Mouse (Mus musculus) forebrain, embryonic 14.5 days (tissue): ENCODE data around the gene Sh2b3. TPM values are rescaled to one million over a fixed set of nuclear protein-coding genes. Genes with fewer than 3 reads are reported as not detected.

ENCODE experiments used
- ATAC-seq: fragments of 200-750 bp; cut with Nextera tagmentation; 2 replicates; pipeline ENCODE4 v1.8.0; 2017; ENCODE audit warnings: mild to moderate bottlenecking, moderate library complexity
- DNase-seq: peaks from one replicate; pipeline ENCODE4 v3.0.0-alpha.2; 2015; ENCODE audit warnings: low spot score
- H3K27ac ChIP-seq: fragments of 300-500 bp; sonication (generic); 2 replicates; pipeline ENCODE4 v1.5.1; 2014; ENCODE audit warnings: low read depth, mild to moderate bottlenecking, control low read depth, low read length, moderate library complexity
- H3K27me3 ChIP-seq: fragments of 300-500 bp; sonication (generic); replicated peaks from 2 replicates; pipeline ENCODE4 v1.6.1; 2014; ENCODE audit warnings: low read length, control low read depth, mixed read lengths; ENCODE audit not compliant: control insufficient read depth, insufficient read depth
- H3K36me3 ChIP-seq: fragments of 300-500 bp; sonication (generic); 2 replicates; pipeline ENCODE4 v1.6.1; 2014; ENCODE audit warnings: low read length, control low read depth; ENCODE audit not compliant: control insufficient read depth, insufficient read depth
- H3K4me1 ChIP-seq: fragments of 300-500 bp; sonication (generic); 2 replicates; pipeline ENCODE4 v1.6.1; 2014; ENCODE audit warnings: antibody characterized with exemption, low read length, control low read depth; ENCODE audit not compliant: control insufficient read depth, insufficient read depth
- H3K4me2 ChIP-seq: fragments of 300-500 bp; sonication (generic); 2 replicates; pipeline ENCODE4 v1.6.1; 2014; ENCODE audit warnings: mild to moderate bottlenecking, control low read depth, low read length
- H3K4me3 ChIP-seq: fragments of 300-500 bp; sonication (generic); 2 replicates; pipeline ENCODE4 v1.5.1; 2014; ENCODE audit warnings: low read depth, low read length, control low read depth
- H3K9ac ChIP-seq: fragments of 300-500 bp; sonication (generic); 2 replicates; pipeline ENCODE4 v1.6.1; 2014; ENCODE audit warnings: mild to moderate bottlenecking, low read length, control low read depth, moderate library complexity
- H3K9me3 ChIP-seq: fragments of 300-500 bp; sonication (generic); replicated peaks from 2 replicates; pipeline ENCODE4 v1.6.1; 2016; ENCODE audit warnings: low read length, control low read depth, mixed read lengths; ENCODE audit not compliant: control insufficient read depth
- WGBS: fragments of 180-500 bp; shearing (Covaris S2); extraction: QIAGEN DNeasy Blood & Tissue Kit; methylation state at CpG from one replicate; pipeline ENCODE4 v1.1.7; 2014; 5-methylcytosine and 5-hydroxymethylcytosine counted together
- polyA plus RNA-seq: library from polyadenylated mRNA; unstranded; fragments of >200 nt; fragmentation: Nextera tagmentation; extraction: Ambion mirVana; gene quantifications from 2 replicates; pipeline ENCODE4 v1.2.1, GENCODE M21; 2014

Gene Sh2b3
- polyA plus RNA-seq, 1 experiment from 2014 or later = 4.4 TPM

GRCm38 (mm10) chr5:121832376-121833155, 4.9 kb downstream of the Sh2b3 start:
- H3K36me3 ChIP-seq = no peaks in the 10 kb centered on the region
- H3K9me3 ChIP-seq = no peaks in the 10 kb centered on the region
- ATAC-seq = no peak
- H3K27me3 ChIP-seq = peaks cover 14% of the 10 kb centered on the region
- 87% methylated on average over 6 of the region's 6 CpGs for whole genome bisulfite sequencing
- H3K9ac ChIP-seq = no peak overlapping the region
- H3K4me2 ChIP-seq = no peak overlapping the region
- no peak overlapping the region for H3K4me3 ChIP-seq
- H3K27ac ChIP-seq = no peak overlapping the region
- H3K4me1 ChIP-seq = peaks cover 19% of the 10 kb centered on the region
- no peak for DNase-seq

GRCm38 (mm10) chr5:121831002-121831601, 6.3 kb downstream of the Sh2b3 start:
- DNase-seq = no peak
- no peak overlapping the region for H3K4me2 ChIP-seq
- no peaks in the 10 kb centered on the region for H3K9me3 ChIP-seq
- ATAC-seq = no peak
- peaks cover 12% of the 10 kb centered on the region for H3K4me1 ChIP-seq
- no peak overlapping the region for H3K9ac ChIP-seq
- H3K27ac ChIP-seq = no peak overlapping the region
- H3K36me3 ChIP-seq = no peaks in the 10 kb centered on the region
- H3K4me3 ChIP-seq = no peak overlapping the region
- 91% methylated on average over 6 of the region's 6 CpGs for WGBS
- H3K27me3 ChIP-seq = peaks cover 4% of the 10 kb centered on the region; the same call in 1 of the 2 replicates

- ATAC-seq (peak; percentile 67), DNase-seq (peak; percentile 65)
- Histone ChIP-seq H3K27ac (0 out of 2 replicates have a peak overlapping the region, but pooled peaks have one; percentile 14), H3K27me3 (peaks cover 4% of the 10 kb centered on the region; the same call in 1 of the 2 replicates), H3K9ac (peak overlapping the region; percentile 61), H3K4me3 (peak overlapping the region; percentile 42), H3K4me2 (peak overlapping the region; percentile 95), H3K9me3 (no peaks in the 10 kb centered on the region), H3K4me1 (0 out of 2 replicates have a peak, but pooled peaks cover 3% of the 10 kb centered on the region), H3K36me3 (no peaks in the 10 kb centered on the region)
- WGBS = 3% methylated on average over 76 of the region's 82 CpGs
Observed at GRCm38 (mm10) chr5:121828491-121829432, 8.7 kb downstream of the Sh2b3 start.

GRCm38 (mm10) chr5:121827876-121828275, 9.6 kb downstream of the Sh2b3 start:
- H3K27me3 ChIP-seq = peaks cover 4% of the 10 kb centered on the region; the same call in 1 of the 2 replicates
- H3K4me3 ChIP-seq = no peak overlapping the region
- no peak overlapping the region for H3K27ac ChIP-seq
- H3K4me1 ChIP-seq = 0 out of 2 replicates have a peak, but pooled peaks cover 3% of the 10 kb centered on the region
- no peak overlapping the region; the same call in 1 of the 2 replicates for H3K9ac ChIP-seq
- peak overlapping the region; percentile 95 for H3K4me2 ChIP-seq
- ATAC-seq (peak; percentile 27; the same call in 1 of the 2 replicates), DNase-seq (peak; percentile 71)
- 60% methylated on average over 4 of the region's 4 CpGs for WGBS
- H3K9me3 ChIP-seq = no peaks in the 10 kb centered on the region
- peaks cover 6% of the 10 kb centered on the region; the same call in 1 of the 2 replicates for H3K36me3 ChIP-seq

GRCm38 (mm10) chr5:121825606-121826005, 11.8 kb downstream of the Sh2b3 start:
- no peak overlapping the region for H3K9ac ChIP-seq
- 0 out of 2 replicates have a peak, but pooled peaks cover 3% of the 10 kb centered on the region for H3K4me1 ChIP-seq
- no peak for DNase-seq
- no peak overlapping the region for H3K27ac ChIP-seq
- no peaks in the 10 kb centered on the region for H3K9me3 ChIP-seq
- H3K4me3 ChIP-seq = no peak overlapping the region
- H3K4me2 ChIP-seq = no peak overlapping the region
- ATAC-seq = no peak
- WGBS = 88% methylated on average over 3 of the region's 3 CpGs
- H3K27me3 ChIP-seq = peaks cover 4% of the 10 kb centered on the region; the same call in 1 of the 2 replicates
- H3K36me3 ChIP-seq = peaks cover 11% of the 10 kb centered on the region; the same call in 1 of the 2 replicates

- no peaks in the 10 kb centered on the region for H3K27me3 ChIP-seq
- H3K9me3 ChIP-seq = no peaks in the 10 kb centered on the region
- no peak for DNase-seq
- H3K4me1 ChIP-seq = 0 out of 2 replicates have a peak, but pooled peaks cover 1% of the 10 kb centered on the region
- WGBS = 86% methylated on average over 4 of the region's 4 CpGs
- H3K36me3 ChIP-seq = peaks cover 21% of the 10 kb centered on the region
- H3K4me3 ChIP-seq = no peak overlapping the region
- H3K4me2 ChIP-seq = no peak overlapping the region
- no peak for ATAC-seq
- H3K27ac ChIP-seq = no peak overlapping the region
- no peak overlapping the region for H3K9ac ChIP-seq
Observed at GRCm38 (mm10) chr5:121824121-121824520, 13.3 kb downstream of the Sh2b3 start.

GRCm38 (mm10) chr5:121823668-121824067, 13.8 kb downstream of the Sh2b3 start:
- H3K36me3 ChIP-seq = peaks cover 26% of the 10 kb centered on the region
- no peak overlapping the region for H3K4me2 ChIP-seq
- H3K27ac ChIP-seq = no peak overlapping the region
- no peaks in the 10 kb centered on the region for H3K9me3 ChIP-seq
- 86% methylated on average over 1 of the region's 1 CpGs for WGBS
- ATAC-seq (no peak), DNase-seq (no peak)
- H3K4me1 ChIP-seq = no peaks in the 10 kb centered on the region
- H3K27me3 ChIP-seq = no peaks in the 10 kb centered on the region
- no peak overlapping the region for H3K9ac ChIP-seq
- no peak overlapping the region for H3K4me3 ChIP-seq

DNA sequence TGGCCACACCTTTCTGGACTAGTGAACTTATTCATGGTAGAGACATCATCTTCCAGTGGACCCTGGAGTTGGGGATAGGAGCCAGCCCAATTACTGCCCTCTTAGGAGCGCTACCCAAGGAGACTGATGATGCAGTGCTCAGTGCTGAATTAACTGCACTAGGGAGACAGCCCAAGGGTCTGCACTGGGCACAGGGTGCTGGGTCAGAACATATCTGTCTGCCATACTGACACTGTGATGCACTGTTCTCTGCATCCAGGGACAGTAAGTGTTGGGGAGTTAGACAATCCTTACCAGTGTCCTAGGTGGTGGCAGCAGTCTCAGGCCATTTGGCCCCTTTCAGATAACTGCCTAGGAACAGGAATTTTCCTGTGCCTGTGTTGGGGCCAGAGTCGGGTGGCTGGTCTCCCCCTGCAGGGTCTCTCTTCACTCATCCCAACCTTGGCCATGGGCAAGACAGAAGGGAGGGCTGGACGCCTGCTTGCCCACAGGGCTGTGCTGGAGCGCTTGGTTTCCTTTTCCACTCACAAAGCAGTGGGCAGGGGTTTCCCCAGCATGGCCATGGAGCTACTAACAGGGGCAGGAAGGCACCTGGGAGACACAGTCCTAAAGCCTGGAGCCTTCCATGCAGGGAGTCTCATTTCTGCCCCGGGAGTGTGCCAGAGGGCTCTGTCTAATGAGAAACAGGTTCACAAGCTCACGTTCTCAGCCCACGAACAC, 14.5 kb downstream of the Sh2b3 start:
- H3K27me3 ChIP-seq = no peaks in the 10 kb centered on the region
- 88% methylated on average over 7 of the region's 7 CpGs for WGBS
- no peak overlapping the region for H3K4me2 ChIP-seq
- H3K9me3 ChIP-seq = no peaks in the 10 kb centered on the region
- no peak for DNase-seq
- no peak overlapping the region for H3K4me3 ChIP-seq
- no peak overlapping the region for H3K27ac ChIP-seq
- ATAC-seq = no peak
- H3K4me1 ChIP-seq = no peaks in the 10 kb centered on the region
- H3K9ac ChIP-seq = no peak overlapping the region
- H3K36me3 ChIP-seq = peaks cover 33% of the 10 kb centered on the region
